Mouse (Mus musculus): ENCODE data around the gene Tec.

Gene Tec

GRCm38 (mm10) chr5:72868091-72868875 lies at the start of gene Tec:
Tec (minus strand) TSS chr5:72868483.
- DNase-seq, result peak; percentile 96

GRCm38 (mm10) chr5:72916851-72917250 lies 48.6 kb upstream of the Tec start:
- DNase-seq, result no peak

- DNase-seq, result no peak
Measured at GRCm38 (mm10) chr5:72916048-72916447, 47.8 kb upstream of the Tec start.

- peak in 1 of 2 experiments; percentile 37 for DNase-seq
Measured at GRCm38 (mm10) chr5:72914633-72915561, 46.6 kb upstream of the Tec start.

GRCm38 (mm10) chr5:72913648-72914557 lies 45.6 kb upstream of the Tec start, which contains the start of gene Slain2:
Slain2 (plus strand) TSS chr5:72914304.
- peak; percentile 99 for DNase-seq

- no peak for DNase-seq
Measured at GRCm38 (mm10) chr5:72911284-72911683, 43.0 kb upstream of the Tec start.

GRCm38 (mm10) chr5:72910373-72910772 lies 42.1 kb upstream of the Tec start:
- DNase-seq, result no peak

GRCm38 (mm10) chr5:72909363-72909762 lies 41.1 kb upstream of the Tec start:
- no peak for DNase-seq

GRCm38 (mm10) chr5:72908324-72908936 lies 40.1 kb upstream of the Tec start:
- DNase-seq, result no peak

GRCm38 (mm10) chr5:72907402-72907801 lies 39.1 kb upstream of the Tec start:
- no peak for DNase-seq

- DNase-seq, result no peak
Measured at GRCm38 (mm10) chr5:72904903-72905790, 36.9 kb upstream of the Tec start.

GRCm38 (mm10) chr5:72902876-72903516 lies 34.7 kb upstream of the Tec start:
- no peak for DNase-seq

- no peak for DNase-seq
Measured at GRCm38 (mm10) chr5:72902312-72902711, 34.0 kb upstream of the Tec start.

- no peak for DNase-seq
Measured at GRCm38 (mm10) chr5:72901866-72902265, 33.6 kb upstream of the Tec start.

GRCm38 (mm10) chr5:72899255-72899654 lies 31.0 kb upstream of the Tec start:
- DNase-seq, result no peak

- no peak for DNase-seq
Measured at GRCm38 (mm10) chr5:72897998-72898397, 29.7 kb upstream of the Tec start.

- no peak for DNase-seq
Measured at GRCm38 (mm10) chr5:72896478-72897279, 28.4 kb upstream of the Tec start.

GRCm38 (mm10) chr5:72895261-72895660 lies 27.0 kb upstream of the Tec start:
- DNase-seq, result no peak

- peak in 1 of 2 experiments; percentile 30 for DNase-seq
Measured at GRCm38 (mm10) chr5:72893987-72894386, 25.7 kb upstream of the Tec start.

GRCm38 (mm10) chr5:72891534-72891933 lies 23.3 kb upstream of the Tec start:
- peak; percentile 59 to 64 for DNase-seq

Data from kidney, postnatal 25 days (tissue).